ENCODE assay signal across 8 mouse cellular contexts in the genomic region with DNA sequence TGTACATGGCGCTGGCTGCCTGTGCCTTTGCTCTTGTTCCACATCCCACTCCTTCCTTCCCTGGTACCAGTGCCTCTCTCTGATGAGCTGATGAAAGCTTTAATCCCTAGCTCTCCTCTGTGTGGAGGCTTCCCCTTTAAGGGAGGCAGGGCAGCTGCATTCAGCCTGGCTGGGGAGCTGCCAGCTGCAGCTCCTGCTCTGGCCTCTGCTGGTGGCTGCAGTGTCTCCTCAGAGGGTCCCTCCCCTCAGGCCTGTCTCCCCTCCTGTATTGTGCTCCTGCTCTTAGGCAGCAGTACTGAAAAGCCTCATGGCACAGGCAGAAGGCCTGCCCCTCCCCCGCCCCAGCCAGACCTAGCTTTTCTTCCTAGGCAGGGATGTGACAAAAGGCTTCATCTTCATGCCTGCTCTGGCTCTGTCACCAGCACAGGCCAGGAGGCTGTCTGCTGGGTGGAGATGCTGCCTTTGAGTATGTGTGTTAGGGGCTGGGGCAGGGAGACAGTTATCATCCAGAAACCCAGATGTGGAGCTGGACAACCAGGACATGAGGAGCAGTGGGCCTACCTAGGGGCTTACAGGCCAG.
DNase-seq lines count a peak whose midpoint lies in the region; ATAC-seq and TF ChIP-seq lines count a peak whose summit lies in the region.
"Not testable (repeated sequence)": the region's sequence is repeated elsewhere in the genome, so short reads cannot be mapped to it uniquely, and the experiment has no call there.

No protein-coding gene starts in this region.

- H3K36me3 ChIP-seq in embryonic facial prominence, embryonic 13.5 days; hindbrain, embryonic 14.5 days (replicated peaks; ENCODE audit: control insufficient read depth, insufficient read depth); liver, adult 2 months (ENCODE audit: control insufficient read depth, insufficient read depth, low read length); midbrain, embryonic 13.5 days: not testable (repeated sequence)

- CTCF ChIA-PET in Patski (lab: Charles Lee), result interaction anchor here (1.6 kb wide), 1 partner anchor 27 kb away, joined by 4 read pairs; no protein-coding TSS in a partner anchor

- not testable (repeated sequence) for H3K4me3 ChIP-seq in embryonic facial prominence, embryonic 13.5 days; hindbrain, embryonic 14.5 days (replicated peaks; ENCODE audit: low read length); layer of hippocampus, adult 2 months; liver, adult 2 months (ENCODE audit: insufficient read depth, low read depth, low read length); midbrain, embryonic 13.5 days (replicated peaks)

- TF ChIP-seq CTCF in Patski (IDR thresholded peaks at IDR 0.05); layer of hippocampus, adult 2 months (conservative IDR thresholded peaks at IDR 0.05); liver, adult 2 months (IDR thresholded peaks at IDR 0.05; ENCODE audit: low read depth, low read length): not testable (repeated sequence)

- not testable (repeated sequence) for DNase-seq in Patski (ENCODE audit: low read depth, low spot score); liver, adult 2 months (ENCODE audit: extremely low read depth, low read depth, low spot score)
- peak; percentile 13 for DNase-seq in gastrocnemius, postnatal 10 days
- DNase-seq in hindbrain, embryonic 14.5 days (ENCODE audit: low spot score), result peak; percentile 30
- DNase-seq in layer of hippocampus, adult 2 months (ENCODE audit: low spot score in 2 of 2), result peak in 1 of 2 experiments; percentile 32
- DNase-seq in right cerebral cortex, postnatal 14 days, result peak; percentile 32

- H3K9me3 ChIP-seq in embryonic facial prominence, embryonic 13.5 days; hindbrain, embryonic 14.5 days (ENCODE audit: control insufficient read depth, low read length); midbrain, embryonic 13.5 days: not testable (repeated sequence)

- peak overlapping the region; percentile 37; the same call in 1 of the 2 replicates for H3K4me2 ChIP-seq in embryonic facial prominence, embryonic 13.5 days
- H3K4me2 ChIP-seq in hindbrain, embryonic 14.5 days (replicated peaks), result peak overlapping the region; percentile 31
- H3K4me2 ChIP-seq in midbrain, embryonic 13.5 days (replicated peaks), result peak overlapping the region; percentile 27

- H3K79me2 ChIP-seq in liver, adult 2 months (ENCODE audit: control insufficient read depth, insufficient read depth, low read length), result not testable (repeated sequence)

- TF ChIP-seq POLR2A in liver, adult 2 months (IDR thresholded peaks at IDR 0.05; ENCODE audit: extremely low read depth, insufficient read depth, low read length), result not testable (repeated sequence)

- not testable (repeated sequence) for H3K9ac ChIP-seq in embryonic facial prominence, embryonic 13.5 days; liver, adult 2 months (ENCODE audit: low read depth, low read length)
- H3K9ac ChIP-seq in hindbrain, embryonic 14.5 days, result peak overlapping the region; percentile 44; the same call in 1 of the 2 replicates
- H3K9ac ChIP-seq in midbrain, embryonic 13.5 days (replicated peaks), result peak overlapping the region; percentile 47

- peak overlapping the region; percentile 77 for H3K27ac ChIP-seq in embryonic facial prominence, embryonic 13.5 days
- peak overlapping the region; percentile 93 for H3K27ac ChIP-seq in hindbrain, embryonic 14.5 days
- peak overlapping the region; percentile 91 for H3K27ac ChIP-seq in layer of hippocampus, adult 2 months
- H3K27ac ChIP-seq in liver, adult 2 months (replicated peaks; ENCODE audit: insufficient read depth, low read depth, low read length), result 0 out of 2 replicates have a peak overlapping the region, but pooled peaks have one; percentile 35
- peak overlapping the region; percentile 95 for H3K27ac ChIP-seq in midbrain, embryonic 13.5 days

- peak; percentile 62 for ATAC-seq in Patski
- ATAC-seq in embryonic facial prominence, embryonic 13.5 days (ENCODE audit: insufficient number of reproducible peaks, insufficient read depth, low FRiP score, low TSS enrichment, low read depth), result peak; percentile 60; the same call in 1 of the 2 replicates
- ATAC-seq in hindbrain, embryonic 14.5 days (ENCODE audit: low FRiP score), result peak; percentile 93
- ATAC-seq in midbrain, embryonic 13.5 days, result peak; percentile 97

- H3K4me1 ChIP-seq in embryonic facial prominence, embryonic 13.5 days; liver, adult 2 months (ENCODE audit: control insufficient read depth, insufficient read depth, low read length): not testable (repeated sequence)
- H3K4me1 ChIP-seq in hindbrain, embryonic 14.5 days (replicated peaks; ENCODE audit: control insufficient read depth, insufficient read depth, low read length), result peaks cover 11% of the 10 kb centered on the region
- H3K4me1 ChIP-seq in midbrain, embryonic 13.5 days (replicated peaks), result peaks cover 21% of the 10 kb centered on the region

- POLR2A ChIA-PET in Patski (lab: Charles Lee), result not testable (repeated sequence)

- not testable (repeated sequence) for H3K27me3 ChIP-seq in Patski; embryonic facial prominence, embryonic 13.5 days; hindbrain, embryonic 14.5 days (ENCODE audit: control insufficient read depth, insufficient read depth, low read length); liver, adult 2 months (ENCODE audit: control insufficient read depth, insufficient read depth, low read length); midbrain, embryonic 13.5 days

- 13% methylated on average over 2 of the region's 2 CpGs for WGBS in embryonic facial prominence, embryonic 13.5 days
- WGBS in hindbrain, embryonic 14.5 days, result 10% methylated on average over 1 of the region's 2 CpGs
- WGBS in liver, adult 2 months, result 100% methylated on average over 1 of the region's 2 CpGs
- WGBS in midbrain, embryonic 13.5 days, result 8% methylated on average over 2 of the region's 2 CpGs

- in situ Hi-C loops in Patski (cut with MboI; ENCODE audit: low pct_unique_long_range_greater_than_20kb), result not testable (repeated sequence)

Comparison
In these comparisons a context has a peak if more than half of its experiments do, and no peak if none do; other contexts are left out.
1. H3K27ac ChIP-seq: peak in every context shown above with its lines; median percentile 95 in midbrain, embryonic 13.5 days; 93 in hindbrain, embryonic 14.5 days; 91 in layer of hippocampus, adult 2 months; 77 in embryonic facial prominence, embryonic 13.5 days; 35 in liver, adult 2 months.